Mouse (Mus musculus) forebrain, embryonic 12.5 days (tissue): ENCODE data around the gene Klhl25. TPM values are rescaled to one million over a fixed set of nuclear protein-coding genes. Genes with fewer than 3 reads are reported as not detected.
A peak's percentile ranks its signal among the peaks of the same experiment; 100 is the strongest.
"Not testable (repeated sequence)": the region's sequence is repeated elsewhere in the genome, so short reads cannot be mapped to it uniquely, and the experiment has no call there.

Experiments used
- ATAC-seq: fragments of 200-750 bp; cut with Nextera tagmentation; 2 replicates; pipeline ENCODE4 v1.8.0; 2017; ENCODE audit warnings: moderate TSS enrichment; ENCODE audit not compliant: low FRiP score
- H3K27ac ChIP-seq: fragments of 300-500 bp; sonication (generic); 2 replicates; pipeline ENCODE4 v1.5.1; 2016; ENCODE audit warnings: mild to moderate bottlenecking
- H3K27me3 ChIP-seq: fragments of 300-500 bp; sonication (generic); 2 replicates; pipeline ENCODE4 v1.6.1; 2016; ENCODE audit warnings: mild to moderate bottlenecking
- H3K36me3 ChIP-seq: fragments of 300-500 bp; sonication (generic); replicated peaks from 2 replicates; pipeline ENCODE4 v1.6.1; 2016; ENCODE audit warnings: mild to moderate bottlenecking
- H3K4me1 ChIP-seq: fragments of 300-500 bp; sonication (generic); 2 replicates; pipeline ENCODE4 v1.6.1; 2016
- H3K4me2 ChIP-seq: fragments of 300-500 bp; sonication (generic); 2 replicates; pipeline ENCODE4 v1.6.1; 2016; ENCODE audit warnings: mild to moderate bottlenecking, moderate library complexity
- H3K4me3 ChIP-seq: fragments of 300-500 bp; sonication (generic); replicated peaks from 2 replicates; pipeline ENCODE4 v1.5.1; 2016; ENCODE audit warnings: mild to moderate bottlenecking
- H3K9ac ChIP-seq: fragments of 300-500 bp; sonication (generic); 2 replicates; pipeline ENCODE4 v1.6.1; 2016; ENCODE audit warnings: mild to moderate bottlenecking
- H3K9me3 ChIP-seq: fragments of 300-500 bp; sonication (generic); 2 replicates; pipeline ENCODE4 v1.6.1; 2016
- WGBS: fragments of 180-500 bp; shearing (Covaris S2); methylation state at CpG from one replicate; pipeline ENCODE4 v1.1.7; 2016; 5-methylcytosine and 5-hydroxymethylcytosine counted together
- polyA plus RNA-seq: library from polyadenylated mRNA; unstranded; fragments of >200 nt; fragmentation: Nextera tagmentation; extraction: Ambion mirVana; gene quantifications from 2 replicates; pipeline ENCODE4 v1.2.1, GENCODE M21; 2016

Gene Klhl25
- polyA plus RNA-seq, 1 experiment from 2014 or later, result 25.6 TPM

DNA sequence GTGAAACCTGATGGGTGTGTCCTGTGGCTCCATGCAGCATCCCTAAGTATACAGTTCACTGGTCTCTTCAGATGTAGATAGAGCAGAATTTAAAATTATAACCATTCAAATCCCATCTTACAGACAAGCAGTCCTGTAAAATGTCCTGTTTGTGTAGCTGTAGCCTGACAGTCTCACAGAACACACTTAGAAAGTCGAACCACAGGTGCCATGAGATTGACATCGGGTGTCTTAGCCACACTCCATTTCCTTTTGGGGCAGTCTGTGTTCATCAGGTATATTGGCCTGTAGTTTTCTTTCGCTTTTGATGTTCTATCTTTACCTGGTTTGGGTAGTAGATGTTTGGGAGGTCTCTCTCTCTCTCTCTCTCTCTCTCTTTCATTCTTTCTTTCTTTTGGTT lies 33.7 kb downstream of the Klhl25 start:
- Histone ChIP-seq H3K9me3 (no peaks in the 10 kb centered on the region), H3K4me1 (peaks cover 5% of the 10 kb centered on the region; the same call in 1 of the 2 replicates), H3K27ac (no peak overlapping the region), H3K9ac (no peak overlapping the region), H3K4me3 (no peak overlapping the region), H3K27me3 (no peaks in the 10 kb centered on the region), H3K4me2 (no peak overlapping the region), H3K36me3 (no peaks in the 10 kb centered on the region)
- ATAC-seq, result no peak
- 84% methylated on average over 3 of the region's 3 CpGs for WGBS

DNA sequence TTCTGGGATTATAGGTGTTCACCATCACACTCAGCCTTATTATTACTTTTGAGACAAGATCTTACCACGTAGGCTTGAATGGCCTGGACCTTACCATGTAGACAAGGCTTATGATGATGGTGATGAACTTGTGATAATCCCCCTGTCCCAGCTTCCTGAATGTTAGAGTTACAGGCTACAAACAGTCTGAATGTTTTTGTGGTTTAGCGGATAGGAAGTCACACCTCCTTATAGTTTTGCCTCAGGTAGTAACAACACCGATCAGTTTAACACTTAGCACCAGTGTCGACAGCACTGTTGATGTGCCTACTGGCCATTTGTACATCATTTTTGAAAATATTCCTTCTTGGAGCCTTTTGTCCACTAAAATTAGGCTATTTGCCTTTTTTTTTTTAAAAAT lies 43.4 kb downstream of the Klhl25 start:
- Histone ChIP-seq H3K36me3 (no peaks in the 10 kb centered on the region), H3K9ac (no peak overlapping the region)
- 89% methylated on average over 4 of the region's 4 CpGs for WGBS

DNA sequence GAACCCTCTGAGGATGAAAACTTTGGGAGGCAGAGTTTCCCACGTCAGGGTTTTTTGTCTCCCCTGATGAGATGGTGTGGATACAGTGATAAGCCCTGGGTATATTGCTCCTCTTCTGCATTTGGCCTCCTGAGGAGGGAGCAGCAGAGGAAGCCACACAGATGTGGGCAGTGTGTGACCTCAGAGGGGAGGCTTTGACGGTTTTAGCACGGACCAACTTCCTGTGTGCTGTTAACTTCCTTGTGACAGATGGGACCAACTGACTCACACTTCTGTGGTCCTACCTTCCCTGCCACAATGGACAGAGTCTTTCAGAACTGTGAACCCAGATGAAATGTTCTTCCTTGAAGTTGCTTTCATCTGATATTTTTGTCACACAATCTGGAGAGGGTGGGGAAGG lies 44.6 kb downstream of the Klhl25 start:
- Histone ChIP-seq H3K27ac (no peak overlapping the region), H3K4me3 (no peak overlapping the region), H3K4me2 (no peak overlapping the region), H3K36me3 (no peaks in the 10 kb centered on the region), H3K9ac (no peak overlapping the region), H3K4me1 (no peaks in the 10 kb centered on the region), H3K27me3 (no peaks in the 10 kb centered on the region), H3K9me3 (no peaks in the 10 kb centered on the region)
- WGBS, result 90% methylated on average over 3 of the region's 3 CpGs
- no peak for ATAC-seq

More for the DNA sequence above, 43.4 kb downstream of the Klhl25 start:
- Histone ChIP-seq H3K27ac (no peak overlapping the region), H3K4me1 (no peaks in the 10 kb centered on the region), H3K4me3 (no peak overlapping the region), H3K27me3 (no peaks in the 10 kb centered on the region), H3K4me2 (no peak overlapping the region), H3K9me3 (no peaks in the 10 kb centered on the region)
- ATAC-seq, result no peak

DNA sequence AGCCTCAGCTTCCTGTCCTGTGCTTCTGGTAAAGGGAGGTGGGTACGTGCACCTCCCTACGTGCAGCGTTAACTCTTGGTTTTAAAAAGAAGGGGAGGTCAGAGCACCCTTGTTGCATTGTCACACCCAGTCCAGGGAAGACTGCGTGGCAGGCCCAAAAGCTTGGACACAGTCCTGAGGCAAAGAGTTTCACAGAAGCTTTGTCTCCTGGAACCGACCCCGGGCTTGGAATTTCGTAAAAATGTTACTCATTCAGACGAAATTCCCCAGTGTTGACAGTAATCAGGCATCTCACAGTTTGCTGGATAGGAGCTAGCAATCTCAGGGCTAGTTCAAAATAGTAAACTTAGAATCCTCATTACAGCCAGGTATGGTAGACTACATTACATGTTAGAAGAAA lies 45.6 kb downstream of the Klhl25 start:
- Histone ChIP-seq H3K27ac (no peak overlapping the region), H3K9ac (no peak overlapping the region), H3K27me3 (no peaks in the 10 kb centered on the region), H3K36me3 (no peaks in the 10 kb centered on the region), H3K9me3 (no peaks in the 10 kb centered on the region), H3K4me3 (no peak overlapping the region), H3K4me2 (no peak overlapping the region), H3K4me1 (no peaks in the 10 kb centered on the region)
- ATAC-seq, result no peak
- WGBS, result 87% methylated on average over 8 of the region's 8 CpGs

DNA sequence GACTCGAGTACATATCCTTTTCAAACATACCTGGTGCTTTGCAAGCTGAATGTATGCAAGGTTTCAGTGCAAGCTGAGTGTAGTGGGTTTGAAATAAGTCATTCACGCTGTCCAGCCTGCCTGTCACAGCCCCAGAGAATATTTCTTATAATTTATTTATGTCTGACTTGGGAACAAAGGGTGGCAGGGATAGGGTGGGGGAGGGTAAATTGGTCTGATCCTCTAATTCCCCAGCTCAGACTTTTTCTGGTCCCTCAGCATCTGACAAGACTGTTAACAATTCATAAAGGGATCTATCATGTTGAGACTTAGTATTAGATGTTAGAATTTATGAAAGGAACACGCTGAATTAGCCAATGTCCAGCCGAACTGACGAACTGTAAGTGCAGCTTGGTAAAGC lies 48.9 kb downstream of the Klhl25 start:
- no peak for ATAC-seq

DNA sequence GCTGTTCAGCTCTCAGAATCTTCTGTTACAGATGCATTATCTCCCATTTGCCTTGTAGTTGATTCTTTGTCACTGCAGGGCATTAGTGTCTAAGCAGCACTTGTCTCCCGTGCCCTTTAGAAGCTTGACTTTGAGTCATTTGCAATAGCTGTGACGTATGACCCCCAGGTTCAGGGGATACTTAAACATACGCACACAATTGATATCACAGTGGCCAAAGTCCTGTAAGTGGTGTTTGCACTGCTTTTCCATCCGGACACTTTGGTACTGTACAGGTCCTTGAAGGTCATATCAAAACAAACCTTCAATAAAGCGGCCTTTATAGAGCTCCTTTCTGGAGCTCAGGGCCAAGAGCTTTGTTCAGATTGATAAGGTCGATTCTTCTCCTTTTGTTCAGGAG lies 51.0 kb downstream of the Klhl25 start:
- Histone ChIP-seq H3K9me3 (no peaks in the 10 kb centered on the region), H3K27ac (no peak overlapping the region), H3K4me1 (no peaks in the 10 kb centered on the region), H3K27me3 (no peaks in the 10 kb centered on the region), H3K9ac (no peak overlapping the region), H3K4me2 (no peak overlapping the region), H3K4me3 (no peak overlapping the region), H3K36me3 (no peaks in the 10 kb centered on the region)
- 72% methylated on average over 6 of the region's 6 CpGs for WGBS
- ATAC-seq, result no peak

More for the DNA sequence above, 48.9 kb downstream of the Klhl25 start:
- Histone ChIP-seq H3K36me3 (no peaks in the 10 kb centered on the region), H3K27me3 (no peaks in the 10 kb centered on the region), H3K4me1 (no peaks in the 10 kb centered on the region), H3K27ac (no peak overlapping the region), H3K9ac (no peak overlapping the region), H3K4me3 (no peak overlapping the region), H3K9me3 (no peaks in the 10 kb centered on the region), H3K4me2 (no peak overlapping the region)
- WGBS, result 90% methylated on average over 5 of the region's 5 CpGs

DNA sequence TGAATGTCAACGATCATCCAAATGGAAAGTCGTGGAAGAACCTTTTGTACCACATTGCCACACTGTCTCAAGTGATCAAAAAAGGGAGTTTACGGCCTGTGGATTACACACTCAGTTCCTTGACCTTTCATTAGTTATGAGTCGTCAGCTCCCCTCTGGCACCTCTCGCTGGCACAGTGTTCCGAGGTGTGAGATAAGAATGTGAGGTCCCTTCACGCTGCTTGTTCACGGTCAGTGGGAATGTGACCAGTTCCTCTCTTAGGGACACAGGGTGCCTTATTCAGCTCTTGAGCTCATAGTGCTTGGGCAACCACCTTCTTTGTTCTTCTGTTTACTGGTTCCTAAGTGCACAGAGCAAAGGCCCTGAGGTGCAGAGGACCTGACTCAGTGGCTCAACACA lies 51.4 kb downstream of the Klhl25 start:
- no peaks in the 10 kb centered on the region for H3K9me3 ChIP-seq
- no peak overlapping the region for H3K4me2 ChIP-seq
- no peak overlapping the region for H3K9ac ChIP-seq
- WGBS, result 60% methylated on average over 8 of the region's 8 CpGs
- no peaks in the 10 kb centered on the region for H3K36me3 ChIP-seq
- H3K27me3 ChIP-seq, result no peaks in the 10 kb centered on the region
- no peaks in the 10 kb centered on the region for H3K4me1 ChIP-seq
- H3K4me3 ChIP-seq, result no peak overlapping the region
- no peak overlapping the region for H3K27ac ChIP-seq
- no peak for ATAC-seq

DNA sequence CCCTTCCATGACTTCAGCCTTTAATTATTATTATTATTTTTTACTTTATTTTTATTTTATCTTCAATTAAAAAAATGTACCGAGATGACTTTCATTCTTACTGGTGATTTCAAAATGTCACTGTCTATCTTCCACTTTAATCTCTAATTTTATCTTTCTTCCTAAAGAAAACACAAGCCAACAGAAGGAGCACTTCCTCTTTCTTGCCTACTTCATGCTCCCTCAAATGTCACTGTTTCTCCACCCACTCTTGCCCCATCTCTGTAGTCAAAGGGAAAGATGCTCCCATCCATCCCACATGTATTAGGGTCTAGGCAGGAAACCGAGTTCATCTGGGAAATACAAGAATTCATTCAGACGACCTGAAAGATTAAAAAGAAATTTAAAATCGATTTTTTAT lies 51.8 kb downstream of the Klhl25 start:
- ATAC-seq, result no peak
- Histone ChIP-seq H3K9me3 (no peaks in the 10 kb centered on the region), H3K9ac (no peak overlapping the region), H3K4me1 (no peaks in the 10 kb centered on the region), H3K36me3 (no peaks in the 10 kb centered on the region), H3K27ac (no peak overlapping the region), H3K27me3 (no peaks in the 10 kb centered on the region), H3K4me3 (no peak overlapping the region), H3K4me2 (no peak overlapping the region)
- 79% methylated on average over 4 of the region's 4 CpGs for WGBS

DNA sequence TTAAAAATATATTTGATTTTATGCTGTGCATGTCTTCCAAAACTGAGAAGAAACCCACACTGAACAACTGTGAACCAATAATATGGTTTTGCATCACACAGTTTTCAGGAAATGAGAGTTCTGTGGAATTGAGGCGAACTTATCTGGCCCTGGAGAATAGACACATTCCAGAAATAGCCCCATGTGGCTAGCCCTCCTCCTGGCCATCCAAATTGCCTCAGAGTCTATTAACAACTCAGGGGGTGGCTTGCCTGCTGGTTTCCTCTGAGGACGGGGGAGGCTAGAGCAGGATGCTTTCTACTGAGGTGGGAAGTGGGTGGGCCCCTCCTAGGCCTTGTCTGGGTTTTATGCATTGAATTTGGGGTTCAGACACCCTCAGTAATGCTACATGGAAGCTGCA lies 57.0 kb downstream of the Klhl25 start:
- Histone ChIP-seq H3K4me3 (no peak overlapping the region), H3K9ac (no peak overlapping the region), H3K27ac (no peak overlapping the region), H3K36me3 (no peaks in the 10 kb centered on the region), H3K4me2 (no peak overlapping the region), H3K27me3 (peaks cover 8% of the 10 kb centered on the region; the same call in 1 of the 2 replicates), H3K4me1 (peaks cover 1% of the 10 kb centered on the region), H3K9me3 (no peaks in the 10 kb centered on the region)
- no peak for ATAC-seq
- 45% methylated on average over 2 of the region's 2 CpGs for WGBS

DNA sequence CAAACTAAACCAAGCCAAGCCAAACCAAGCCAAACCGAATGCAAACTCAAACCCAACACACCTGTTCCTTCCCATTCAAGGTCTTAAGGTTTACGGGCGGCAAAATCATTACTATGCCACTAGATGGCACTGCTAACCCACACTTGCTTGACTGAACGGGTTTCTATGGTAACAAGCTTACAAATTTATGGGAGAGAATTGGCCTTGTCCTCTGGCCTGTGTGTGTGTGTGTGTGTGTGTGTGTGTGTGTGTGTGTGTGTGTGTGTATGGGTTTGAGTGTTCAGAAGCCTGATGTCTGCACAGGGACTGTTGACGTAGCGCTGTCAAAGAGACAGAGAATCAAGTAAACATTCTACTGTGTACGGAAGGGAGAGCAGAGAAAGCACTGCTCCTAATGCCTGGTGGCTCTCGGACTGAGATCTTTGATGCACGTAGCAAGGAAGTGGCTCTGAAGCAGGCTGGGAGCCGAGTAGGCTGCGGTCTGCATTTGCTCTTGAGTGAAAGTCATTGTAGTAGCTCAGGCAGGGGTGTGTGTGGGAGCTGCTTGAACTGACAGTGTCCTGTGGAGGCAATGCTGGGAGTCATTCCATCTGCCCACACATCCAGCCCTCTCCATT lies 62.0 kb downstream of the Klhl25 start:
- H3K4me3 ChIP-seq, result peak overlapping the region; percentile 33
- H3K36me3 ChIP-seq, result no peaks in the 10 kb centered on the region
- H3K9ac ChIP-seq, result peak overlapping the region; percentile 38
- H3K4me1 ChIP-seq, result peaks cover 12% of the 10 kb centered on the region
- ATAC-seq, result peak; percentile 55
- no peaks in the 10 kb centered on the region for H3K9me3 ChIP-seq
- peaks cover 8% of the 10 kb centered on the region; the same call in 1 of the 2 replicates for H3K27me3 ChIP-seq
- WGBS, result 14% methylated on average over 11 of the region's 11 CpGs
- H3K27ac ChIP-seq, result 0 out of 2 replicates have a peak overlapping the region, but pooled peaks have one; percentile 25
- peak overlapping the region; percentile 55 for H3K4me2 ChIP-seq

DNA sequence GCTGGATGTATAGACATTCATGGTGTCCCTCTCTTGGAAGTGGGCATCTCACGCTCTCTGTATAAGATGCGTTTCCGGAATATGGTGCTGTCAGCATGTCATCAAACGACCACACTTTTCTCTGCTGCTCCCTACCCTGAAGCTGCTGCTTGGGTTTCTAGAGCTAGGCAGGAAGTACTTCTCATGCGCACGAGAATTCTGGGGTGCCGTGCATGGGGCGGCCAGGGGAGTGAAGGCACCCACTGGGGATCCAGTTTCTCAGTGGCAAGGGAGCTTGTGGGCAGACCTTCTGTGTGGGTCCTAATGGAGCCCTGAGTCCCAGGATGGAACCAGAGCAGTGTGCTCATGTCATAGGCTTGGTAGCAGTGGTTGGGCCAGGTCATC lies 62.5 kb downstream of the Klhl25 start:
- no peaks in the 10 kb centered on the region for H3K9me3 ChIP-seq
- no peaks in the 10 kb centered on the region for H3K36me3 ChIP-seq
- H3K9ac ChIP-seq, result peak overlapping the region; percentile 38
- H3K4me2 ChIP-seq, result peak overlapping the region; percentile 55
- peaks cover 8% of the 10 kb centered on the region; the same call in 1 of the 2 replicates for H3K27me3 ChIP-seq
- 0 out of 2 replicates have a peak overlapping the region, but pooled peaks have one; percentile 25 for H3K27ac ChIP-seq
- ATAC-seq, result no peak
- peaks cover 12% of the 10 kb centered on the region for H3K4me1 ChIP-seq
- no peak overlapping the region; the same call in 1 of the 2 replicates for H3K4me3 ChIP-seq
- WGBS, result 87% methylated on average over 8 of the region's 8 CpGs

DNA sequence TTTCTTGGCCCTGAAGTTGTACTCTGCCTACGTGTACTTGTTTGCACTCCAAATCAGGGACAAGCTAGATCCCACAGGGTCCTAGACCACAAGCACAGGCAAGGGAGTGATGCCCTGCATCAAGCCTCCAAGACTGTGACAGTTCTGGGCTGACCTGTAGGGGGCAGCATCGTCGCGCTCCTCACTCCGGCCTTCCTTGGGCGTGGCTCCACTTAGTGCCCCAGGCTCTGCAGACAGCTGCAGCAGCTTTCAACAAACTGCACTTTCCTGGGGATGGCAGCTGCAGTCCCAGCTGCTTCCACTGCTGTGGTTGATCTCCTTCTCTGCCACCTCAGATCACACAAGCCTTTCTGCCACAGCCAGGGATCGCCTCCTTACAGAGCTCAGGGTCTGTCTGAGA lies 65.8 kb downstream of the Klhl25 start:
- Histone ChIP-seq H3K27me3 (no peaks in the 10 kb centered on the region), H3K36me3 (no peaks in the 10 kb centered on the region), H3K4me1 (peaks cover 12% of the 10 kb centered on the region), H3K4me3 (no peak overlapping the region), H3K9me3 (no peaks in the 10 kb centered on the region), H3K27ac (no peak overlapping the region), H3K4me2 (no peak overlapping the region), H3K9ac (no peak overlapping the region)
- WGBS, result 3% methylated on average over 7 of the region's 7 CpGs
- ATAC-seq, result peak; percentile 86

DNA sequence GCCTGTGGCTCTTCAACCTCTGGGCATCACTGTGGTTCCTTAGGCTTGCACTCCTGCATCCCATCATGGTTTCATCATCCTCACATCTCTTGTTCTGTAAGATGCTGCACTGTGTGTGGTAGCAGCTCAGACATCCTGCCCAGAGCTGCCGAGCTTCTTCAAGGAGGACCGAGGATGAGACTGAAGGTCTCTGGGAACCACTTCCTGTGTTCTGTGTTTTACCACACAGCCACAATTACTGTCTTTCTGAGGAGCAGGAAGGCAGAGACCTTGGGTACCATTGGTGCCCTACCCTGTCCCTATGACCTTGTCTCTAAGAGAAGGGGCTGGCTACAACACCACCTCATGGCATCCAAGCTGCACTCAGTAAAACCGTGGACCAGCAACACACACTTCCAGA lies 67.4 kb downstream of the Klhl25 start:
- ATAC-seq, result not testable (repeated sequence)

More for the DNA sequence above, 67.4 kb downstream of the Klhl25 start:
- H3K4me3 ChIP-seq, H3K4me1 ChIP-seq, H3K9me3 ChIP-seq, H3K9ac ChIP-seq, H3K36me3 ChIP-seq, H3K27ac ChIP-seq, H3K27me3 ChIP-seq, H3K4me2 ChIP-seq: not testable (repeated sequence)
- 88% methylated on average over 3 of the region's 3 CpGs for WGBS
